Mouse (Mus musculus): ENCODE measurements at regions not wholly inside any gene's neighbourhood (a gene's known extent, or its start where the extent isn't known, plus 50 kb on each side); places are given as distances from the start of the nearest gene placed in this dataset.

DNA sequence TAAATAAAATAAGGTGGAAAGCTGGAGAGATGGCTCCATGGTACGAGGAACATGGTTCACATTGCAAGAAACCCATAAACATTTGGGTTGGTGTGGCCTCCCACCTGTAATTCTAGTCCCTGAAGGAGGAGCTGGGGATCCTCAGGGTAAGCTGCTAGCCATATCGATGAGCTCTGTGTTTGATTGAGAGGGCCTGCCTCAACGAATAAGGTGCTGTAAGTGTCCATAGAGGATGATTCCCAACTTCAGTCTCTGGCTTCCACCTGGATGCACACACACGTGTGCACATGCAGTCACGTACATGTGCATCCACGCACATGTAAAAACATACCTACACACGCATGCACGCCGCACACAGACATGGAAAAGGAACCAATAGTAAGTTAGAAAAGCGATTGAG, 199.0 kb upstream of the Rreb1 start:
- WGBS = 92% methylated on average over 10 of the region's 10 CpGs
- no peak for TF ChIP-seq CTCF (IDR thresholded peaks at IDR 0.05; ENCODE audit: insufficient read depth, low read length)
- TF ChIP-seq POLR2A (IDR thresholded peaks at IDR 0.05; ENCODE audit: borderline replicate concordance, extremely low read depth, low read depth, low read length) = no peak
- no peak overlapping the region for H3K4me3 ChIP-seq (replicated peaks; ENCODE audit: extremely low read depth, low read depth, low read length)
- no peaks in the 10 kb centered on the region for H3K4me1 ChIP-seq (ENCODE audit: control insufficient read depth, insufficient read depth, low read length)
- no peak for DNase-seq

GRCm38 (mm10) chr13:37579775-37580174, 198.4 kb upstream of the Rreb1 start:
- DNase-seq = no peak
- TF ChIP-seq CTCF (IDR thresholded peaks at IDR 0.05; ENCODE audit: insufficient read depth, low read length) = no peak
- no peak for TF ChIP-seq POLR2A (IDR thresholded peaks at IDR 0.05; ENCODE audit: borderline replicate concordance, extremely low read depth, low read depth, low read length)
- Histone ChIP-seq H3K4me1 (ENCODE audit: control insufficient read depth, insufficient read depth, low read length) (no peaks in the 10 kb centered on the region), H3K4me3 (replicated peaks; ENCODE audit: extremely low read depth, low read depth, low read length) (no peak overlapping the region)
- 77% methylated on average over 11 of the region's 11 CpGs for WGBS

DNA sequence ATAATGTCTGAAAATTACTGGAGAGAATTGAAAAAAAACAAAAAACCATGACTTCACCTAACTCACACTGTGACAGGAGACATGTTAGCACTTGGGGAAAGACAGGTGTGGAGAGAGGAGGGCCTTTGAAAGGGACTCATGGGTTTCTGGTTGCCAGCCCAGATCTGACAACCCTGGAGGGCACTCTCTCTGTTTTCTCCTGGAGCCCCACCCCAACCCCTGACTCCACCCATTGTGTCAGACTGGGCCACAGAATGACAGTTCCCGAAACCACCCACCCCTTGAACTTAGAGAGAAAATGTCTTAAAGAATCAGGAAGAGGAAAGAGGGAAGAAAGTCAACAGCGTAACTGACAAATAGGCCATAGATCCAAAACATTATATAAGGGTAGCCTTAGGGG, 197.4 kb upstream of the Rreb1 start:
- H3K4me1 ChIP-seq (ENCODE audit: control insufficient read depth, insufficient read depth, low read length) = no peaks in the 10 kb centered on the region
- H3K4me3 ChIP-seq (replicated peaks; ENCODE audit: extremely low read depth, low read depth, low read length) = no peak overlapping the region
- WGBS = 85% methylated on average over 2 of the region's 2 CpGs
- DNase-seq = no peak
- TF ChIP-seq POLR2A (IDR thresholded peaks at IDR 0.05; ENCODE audit: borderline replicate concordance, extremely low read depth, low read depth, low read length) (no peak), CTCF (IDR thresholded peaks at IDR 0.05; ENCODE audit: insufficient read depth, low read length) (no peak)

GRCm38 (mm10) chr13:37581374-37581773, 196.8 kb upstream of the Rreb1 start:
- WGBS = 51% methylated on average over 6 of the region's 6 CpGs
- no peak for DNase-seq
- Histone ChIP-seq H3K4me3 (replicated peaks; ENCODE audit: extremely low read depth, low read depth, low read length) (no peak overlapping the region), H3K4me1 (ENCODE audit: control insufficient read depth, insufficient read depth, low read length) (no peaks in the 10 kb centered on the region)
- TF ChIP-seq CTCF (IDR thresholded peaks at IDR 0.05; ENCODE audit: insufficient read depth, low read length) = no peak
- TF ChIP-seq POLR2A (IDR thresholded peaks at IDR 0.05; ENCODE audit: borderline replicate concordance, extremely low read depth, low read depth, low read length) = no peak

GRCm38 (mm10) chr13:37585476-37585875, 192.7 kb upstream of the Rreb1 start:
- TF ChIP-seq CTCF (IDR thresholded peaks at IDR 0.05; ENCODE audit: insufficient read depth, low read length) (no peak), POLR2A (IDR thresholded peaks at IDR 0.05; ENCODE audit: borderline replicate concordance, extremely low read depth, low read depth, low read length) (no peak)
- H3K4me1 ChIP-seq (ENCODE audit: control insufficient read depth, insufficient read depth, low read length) = no peaks in the 10 kb centered on the region
- H3K4me3 ChIP-seq (replicated peaks; ENCODE audit: extremely low read depth, low read depth, low read length) = no peak overlapping the region
- DNase-seq = no peak
- WGBS = 90% methylated on average over 5 of the region's 5 CpGs

GRCm38 (mm10) chr13:37586511-37586910, 191.7 kb upstream of the Rreb1 start:
- H3K4me3 ChIP-seq (replicated peaks; ENCODE audit: extremely low read depth, low read depth, low read length) = no peak overlapping the region
- no peaks in the 10 kb centered on the region for H3K4me1 ChIP-seq (ENCODE audit: control insufficient read depth, insufficient read depth, low read length)
- DNase-seq = no peak
- no peak for TF ChIP-seq POLR2A (IDR thresholded peaks at IDR 0.05; ENCODE audit: borderline replicate concordance, extremely low read depth, low read depth, low read length)
- no peak for TF ChIP-seq CTCF (IDR thresholded peaks at IDR 0.05; ENCODE audit: insufficient read depth, low read length)
- 33% methylated on average over 4 of the region's 4 CpGs for WGBS

DNA sequence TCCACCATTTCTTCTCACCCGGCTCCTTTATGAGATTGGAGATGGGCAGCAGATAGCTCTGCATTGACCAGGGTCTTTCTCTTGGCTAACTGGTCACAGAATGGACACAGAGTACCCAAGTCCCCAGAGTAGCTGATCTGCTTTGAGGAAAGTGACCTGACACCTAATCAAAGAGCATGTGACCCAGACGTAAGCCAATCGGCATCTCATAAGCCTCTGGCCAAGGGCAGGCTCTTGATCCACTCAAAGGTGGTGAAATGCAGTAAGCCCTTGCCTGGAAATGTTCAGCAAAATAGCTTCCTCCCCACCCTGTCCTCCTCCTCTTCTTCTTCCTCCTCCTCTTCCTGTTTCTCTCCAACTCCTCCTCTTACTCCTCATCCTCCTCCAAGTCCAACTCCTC, 190.3 kb upstream of the Rreb1 start:
- DNase-seq = no peak
- TF ChIP-seq POLR2A (IDR thresholded peaks at IDR 0.05; ENCODE audit: borderline replicate concordance, extremely low read depth, low read depth, low read length) (no peak), CTCF (IDR thresholded peaks at IDR 0.05; ENCODE audit: insufficient read depth, low read length) (no peak)
- Histone ChIP-seq H3K4me3 (replicated peaks; ENCODE audit: extremely low read depth, low read depth, low read length) (no peak overlapping the region), H3K4me1 (ENCODE audit: control insufficient read depth, insufficient read depth, low read length) (no peaks in the 10 kb centered on the region)
- WGBS = 71% methylated on average over 3 of the region's 3 CpGs

- WGBS = 82% methylated on average over 8 of the region's 8 CpGs
- H3K4me1 ChIP-seq (ENCODE audit: control insufficient read depth, insufficient read depth, low read length) = no peaks in the 10 kb centered on the region
- DNase-seq = no peak
- TF ChIP-seq POLR2A (IDR thresholded peaks at IDR 0.05; ENCODE audit: borderline replicate concordance, extremely low read depth, low read depth, low read length) = no peak
- no peak overlapping the region for H3K4me3 ChIP-seq (replicated peaks; ENCODE audit: extremely low read depth, low read depth, low read length)
These were observed 189.5 kb upstream of the Rreb1 start for GRCm38 (mm10) chr13:37588528-37589176.

GRCm38 (mm10) chr13:37592149-37592548, 186.1 kb upstream of the Rreb1 start:
- 81% methylated on average over 5 of the region's 5 CpGs for WGBS
- no peak for TF ChIP-seq POLR2A (IDR thresholded peaks at IDR 0.05; ENCODE audit: borderline replicate concordance, extremely low read depth, low read depth, low read length)
- TF ChIP-seq CTCF (IDR thresholded peaks at IDR 0.05; ENCODE audit: insufficient read depth, low read length) = no peak
- Histone ChIP-seq H3K4me1 (ENCODE audit: control insufficient read depth, insufficient read depth, low read length) (no peaks in the 10 kb centered on the region), H3K4me3 (replicated peaks; ENCODE audit: extremely low read depth, low read depth, low read length) (no peak overlapping the region)
- no peak for DNase-seq

DNA sequence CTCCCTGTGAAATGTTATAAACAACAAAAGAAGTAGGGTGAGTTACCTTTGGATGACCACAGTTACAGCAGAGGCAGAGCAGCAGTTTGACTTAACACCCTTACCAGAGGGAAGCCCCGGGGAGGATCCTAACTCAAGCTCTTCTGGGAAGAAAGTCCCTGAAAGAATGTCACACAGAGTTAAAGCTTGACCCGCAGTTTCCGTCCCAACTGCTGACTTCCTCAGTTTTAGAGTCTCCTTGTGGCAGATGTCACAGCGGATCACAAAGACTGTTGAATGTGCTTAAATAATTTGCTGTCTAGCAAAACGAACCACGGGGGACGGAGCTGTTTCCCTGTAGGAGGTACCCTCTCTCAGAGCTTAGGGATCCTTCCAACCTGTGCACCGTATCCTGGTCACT, 183.0 kb upstream of the Rreb1 start:
- DNase-seq = no peak
- no peak for TF ChIP-seq CTCF (IDR thresholded peaks at IDR 0.05; ENCODE audit: insufficient read depth, low read length)
- TF ChIP-seq POLR2A (IDR thresholded peaks at IDR 0.05; ENCODE audit: borderline replicate concordance, extremely low read depth, low read depth, low read length) = no peak
- WGBS = 37% methylated on average over 8 of the region's 8 CpGs
- Histone ChIP-seq H3K4me3 (replicated peaks; ENCODE audit: extremely low read depth, low read depth, low read length) (no peak overlapping the region), H3K4me1 (ENCODE audit: control insufficient read depth, insufficient read depth, low read length) (no peaks in the 10 kb centered on the region)

All from lung, adult 2 months (tissue).